Mouse (Mus musculus): ENCODE measurements around the gene Hist1h4m.

- TF ChIP-seq HCFC1 (IDR thresholded peaks at IDR 0.05; ENCODE audit: borderline replicate concordance, insufficient read depth, low read length) = no peak
- no peak for TF ChIP-seq CHD2 (IDR thresholded peaks at IDR 0.05; ENCODE audit: low read depth, low read length)
- TF ChIP-seq MAFK (IDR thresholded peaks at IDR 0.05; ENCODE audit: insufficient read depth, low read depth, low read length) = no peak
- no peak for TF ChIP-seq ZC3H11A (IDR thresholded peaks at IDR 0.05; ENCODE audit: borderline replicate concordance, low read depth, low read length)
Measured at GRCm38 (mm10) chr13:21790601-21791283, 20.8 kb upstream of the Hist1h4m start.

Measured in ES-E14 (cell line).